Comparison of ENCODE assay signal across 11 mouse cellular contexts in genomic region chr8:88922840-88923239, GRCm38 (mm10).
DNase-seq lines count a peak whose midpoint lies in the region; ATAC-seq and TF ChIP-seq lines count a peak whose summit lies in the region.
"Had no signal": no experiment of that assay in that cellular context is flagged by ENCODE, and none has a peak within 500 bp of the region (broad histone marks: within the 10 kb centered on the region; RNA-seq: fewer than 3 reads in every experiment).

No protein-coding gene starts in this region.

- no peak overlapping the region; the same call in 1 of the 2 replicates for H3K27ac ChIP-seq in heart, embryonic 16.5 days (ENCODE audit: low read length)
- no peak overlapping the region for H3K27ac ChIP-seq in liver, postnatal 0 days (ENCODE audit: low read depth)
- H3K27ac ChIP-seq: heart, adult 2 months; limb, embryonic 10.5 days had no signal

- ATAC-seq in heart, embryonic 16.5 days (replicated peaks; ENCODE audit: extremely low read depth, insufficient read depth, low FRiP score) = peak; percentile 85
- ATAC-seq in liver, postnatal 0 days = peak; percentile 81

- H3K9me3 ChIP-seq in heart, embryonic 16.5 days (replicated peaks; ENCODE audit: control insufficient read depth, low read length) = 0 out of 2 replicates have a peak, but pooled peaks cover 2% of the 10 kb centered on the region
- H3K9me3 ChIP-seq in liver, postnatal 0 days (ENCODE audit: low read length) = no peaks in the 10 kb centered on the region
- H3K9me3 ChIP-seq: limb, embryonic 10.5 days had no signal

- H3K4me3 ChIP-seq in heart, embryonic 16.5 days (ENCODE audit: low read length) = no peak overlapping the region
- H3K4me3 ChIP-seq in liver, postnatal 0 days (ENCODE audit: low read depth, low read length) = no peak overlapping the region
- H3K4me3 ChIP-seq: heart, adult 2 months; limb, embryonic 10.5 days had no signal

- no peaks in the 10 kb centered on the region for H3K36me3 ChIP-seq in heart, embryonic 16.5 days (ENCODE audit: control insufficient read depth, insufficient read depth)
- H3K36me3 ChIP-seq in liver, postnatal 0 days (replicated peaks; ENCODE audit: insufficient read depth, low read length) = no peaks in the 10 kb centered on the region
- H3K36me3 ChIP-seq: limb, embryonic 10.5 days had no signal

- no peak for TF ChIP-seq EP300 in liver, postnatal 0 days (IDR thresholded peaks at IDR 0.05; ENCODE audit: low read depth)

- peaks cover 39% of the 10 kb centered on the region for H3K27me3 ChIP-seq in heart, embryonic 16.5 days (ENCODE audit: control insufficient read depth, insufficient read depth, low read length)
- no peaks in the 10 kb centered on the region for H3K27me3 ChIP-seq in liver, postnatal 0 days (ENCODE audit: insufficient read depth, low read length)

- peak; percentile 53 for DNase-seq in testis, postnatal 10 days (ENCODE audit: low spot score)
- no peak for DNase-seq in testis, postnatal 14 days (ENCODE audit: low spot score)
- peak; percentile 80 for DNase-seq in liver, postnatal 0 days
- DNase-seq in layer of hippocampus, adult 9-10 months (ENCODE audit: low spot score) = no peak
- no peak for DNase-seq in MN1 (ENCODE audit: low spot score)
- DNase-seq in urinary bladder, postnatal 4 days (ENCODE audit: low spot score in 2 of 2) = no peak
- DNase-seq: retina, postnatal 1 day; thymus, postnatal 4 days had no signal

- 38% methylated on average over 7 of the region's 7 CpGs for WGBS in heart, embryonic 16.5 days
- 62% methylated on average over 7 of the region's 7 CpGs for WGBS in liver, postnatal 0 days (ENCODE audit: insufficient replicate concordance)

- H3K4me1 ChIP-seq in heart, embryonic 16.5 days (ENCODE audit: control insufficient read depth, insufficient read depth, low read length) = peaks cover 11% of the 10 kb centered on the region
- H3K4me1 ChIP-seq in liver, postnatal 0 days (ENCODE audit: insufficient read depth) = peaks cover 12% of the 10 kb centered on the region; the same call in 1 of the 2 replicates
- H3K4me1 ChIP-seq: limb, embryonic 10.5 days had no signal

- no peak overlapping the region for H3K4me2 ChIP-seq in heart, embryonic 16.5 days (ENCODE audit: low read depth, low read length)
- no peak overlapping the region for H3K4me2 ChIP-seq in liver, postnatal 0 days (ENCODE audit: low read depth, low read length)

- H3K9ac ChIP-seq in heart, embryonic 16.5 days (ENCODE audit: low read length) = no peak overlapping the region
- no peak overlapping the region for H3K9ac ChIP-seq in liver, postnatal 0 days (replicated peaks)

- TF ChIP-seq CTCF in liver, postnatal 0 days (IDR thresholded peaks at IDR 0.05; ENCODE audit: low read depth) = no peak

Comparison
In these comparisons a context has a peak if more than half of its experiments do, and no peak if none do; other contexts are left out.
1. DNase-seq: peak in testis, postnatal 10 days (single experiment) and liver, postnatal 0 days (single experiment); none in testis, postnatal 14 days (single experiment), layer of hippocampus, adult 9-10 months (single experiment), MN1 (single experiment) and urinary bladder, postnatal 4 days (0 of 2).